Mouse (Mus musculus) hindbrain, embryonic 10.5 days (tissue): Measurements from ENCODE around the gene Ranbp1. TPM values are rescaled to one million over a fixed set of nuclear protein-coding genes. Genes with fewer than 3 reads are reported as not detected.

ENCODE experiments used
- DNase-seq: peaks from one replicate; pipeline ENCODE4 v3.0.0-alpha.2; 2017; ENCODE audit warnings: low spot score
- H3K27ac ChIP-seq: fragments of 300-500 bp; sonication (generic); 2 replicates; pipeline ENCODE4 v1.5.1; 2016; ENCODE audit warnings: mild to moderate bottlenecking, moderate library complexity
- H3K27me3 ChIP-seq: fragments of 300-500 bp; sonication (generic); 2 replicates; pipeline ENCODE4 v1.6.1; 2016; ENCODE audit warnings: mild to moderate bottlenecking; ENCODE audit not compliant: poor library complexity, insufficient read depth, severe bottlenecking
- H3K36me3 ChIP-seq: fragments of 300-500 bp; sonication (generic); 2 replicates; pipeline ENCODE4 v1.6.1; 2016; ENCODE audit warnings: mild to moderate bottlenecking, moderate library complexity
- H3K4me1 ChIP-seq: fragments of 300-500 bp; sonication (generic); replicated peaks from 2 replicates; pipeline ENCODE4 v1.6.1; 2016; ENCODE audit warnings: mild to moderate bottlenecking
- H3K4me3 ChIP-seq: fragments of 300-500 bp; sonication (generic); 2 replicates; pipeline ENCODE4 v1.5.1; 2016; ENCODE audit warnings: mild to moderate bottlenecking, moderate library complexity
- H3K9me3 ChIP-seq: fragments of 300-500 bp; sonication (generic); 2 replicates; pipeline ENCODE4 v1.6.1; 2016; ENCODE audit warnings: mild to moderate bottlenecking, moderate library complexity
- WGBS: fragments of 180-500 bp; shearing (Covaris S2); methylation state at CpG from one replicate; pipeline ENCODE4 v1.1.7; 2016; 5-methylcytosine and 5-hydroxymethylcytosine counted together
- polyA plus RNA-seq: library from polyadenylated mRNA; unstranded; fragments of >200 nt; fragmentation: Nextera tagmentation; extraction: Ambion mirVana; gene quantifications from 2 replicates; pipeline ENCODE4 v1.2.1, GENCODE M21; 2016

Ranbp1 gene
- polyA plus RNA-seq, 1 experiment from 2014 or later, result 1,091 TPM

GRCm38 (mm10) chr16:18230617-18231016 is 17.9 kb downstream of the Ranbp1 start:
- Histone ChIP-seq H3K36me3 (peaks cover 42% of the 10 kb centered on the region), H3K9me3 (no peaks in the 10 kb centered on the region), H3K4me1 (peaks cover 27% of the 10 kb centered on the region), H3K27me3 (no peaks in the 10 kb centered on the region), H3K27ac (no peak overlapping the region), H3K4me3 (no peak overlapping the region)
- DNase-seq, result no peak
- WGBS, result 92% methylated on average over 6 of the region's 6 CpGs

GRCm38 (mm10) chr16:18229622-18230021 is 18.9 kb downstream of the Ranbp1 start:
- Histone ChIP-seq H3K9me3 (no peaks in the 10 kb centered on the region), H3K36me3 (peaks cover 52% of the 10 kb centered on the region), H3K4me1 (peaks cover 24% of the 10 kb centered on the region), H3K27ac (no peak overlapping the region), H3K27me3 (no peaks in the 10 kb centered on the region), H3K4me3 (no peak overlapping the region)
- WGBS, result 89% methylated on average over 11 of the region's 11 CpGs
- DNase-seq, result no peak

- no peak overlapping the region for H3K4me3 ChIP-seq
- peaks cover 16% of the 10 kb centered on the region for H3K4me1 ChIP-seq
- H3K36me3 ChIP-seq, result peaks cover 60% of the 10 kb centered on the region
- WGBS, result 93% methylated on average over 4 of the region's 4 CpGs
- H3K9me3 ChIP-seq, result no peaks in the 10 kb centered on the region
- no peaks in the 10 kb centered on the region for H3K27me3 ChIP-seq
- no peak for DNase-seq
- H3K27ac ChIP-seq, result no peak overlapping the region
These were observed 19.7 kb downstream of the Ranbp1 start for GRCm38 (mm10) chr16:18228856-18229255.

- H3K27me3 ChIP-seq, result no peaks in the 10 kb centered on the region
- DNase-seq, result no peak
- H3K4me1 ChIP-seq, result peaks cover 7% of the 10 kb centered on the region; the same call in 1 of the 2 replicates
- peaks cover 65% of the 10 kb centered on the region for H3K36me3 ChIP-seq
- WGBS, result 95% methylated on average over 20 of the region's 20 CpGs
- H3K27ac ChIP-seq, result no peak overlapping the region
- no peaks in the 10 kb centered on the region for H3K9me3 ChIP-seq
- H3K4me3 ChIP-seq, result no peak overlapping the region
These were observed 20.6 kb downstream of the Ranbp1 start for GRCm38 (mm10) chr16:18227897-18228422.

GRCm38 (mm10) chr16:18227187-18227586 is 21.3 kb downstream of the Ranbp1 start:
- no peak for DNase-seq
- no peaks in the 10 kb centered on the region for H3K9me3 ChIP-seq
- peaks cover 7% of the 10 kb centered on the region; the same call in 1 of the 2 replicates for H3K4me1 ChIP-seq
- no peak overlapping the region for H3K4me3 ChIP-seq
- H3K27ac ChIP-seq, result no peak overlapping the region
- no peaks in the 10 kb centered on the region for H3K27me3 ChIP-seq
- WGBS, result 92% methylated on average over 13 of the region's 13 CpGs
- H3K36me3 ChIP-seq, result peaks cover 73% of the 10 kb centered on the region

- Histone ChIP-seq H3K36me3 (peaks cover 63% of the 10 kb centered on the region), H3K27me3 (no peaks in the 10 kb centered on the region), H3K9me3 (no peaks in the 10 kb centered on the region), H3K4me3 (no peak overlapping the region), H3K4me1 (peaks cover 35% of the 10 kb centered on the region), H3K27ac (no peak overlapping the region)
- WGBS, result 81% methylated on average over 11 of the region's 11 CpGs
- DNase-seq, result no peak
These were observed 26.3 kb downstream of the Ranbp1 start for GRCm38 (mm10) chr16:18222188-18222587.

GRCm38 (mm10) chr16:18221543-18221898 is 27.0 kb downstream of the Ranbp1 start:
- DNase-seq, result no peak
- H3K36me3 ChIP-seq, result peaks cover 57% of the 10 kb centered on the region
- WGBS, result 75% methylated on average over 11 of the region's 11 CpGs

GRCm38 (mm10) chr16:18220856-18221542 is 27.5 kb downstream of the Ranbp1 start:
- 0 out of 2 replicates have a peak overlapping the region, but pooled peaks have one; percentile 3 for H3K27ac ChIP-seq
- no peak for DNase-seq
- H3K9me3 ChIP-seq, result no peaks in the 10 kb centered on the region
- no peaks in the 10 kb centered on the region for H3K27me3 ChIP-seq
- no peak overlapping the region for H3K4me3 ChIP-seq
- peaks cover 52% of the 10 kb centered on the region for H3K36me3 ChIP-seq
- H3K4me1 ChIP-seq, result peaks cover 35% of the 10 kb centered on the region
- 90% methylated on average over 6 of the region's 6 CpGs for WGBS

More at GRCm38 (mm10) chr16:18221543-18221898, 27.0 kb downstream of the Ranbp1 start:
- H3K9me3 ChIP-seq, result no peaks in the 10 kb centered on the region
- peaks cover 35% of the 10 kb centered on the region for H3K4me1 ChIP-seq
- H3K4me3 ChIP-seq, result no peak overlapping the region
- H3K27ac ChIP-seq, result no peak overlapping the region
- H3K27me3 ChIP-seq, result no peaks in the 10 kb centered on the region

GRCm38 (mm10) chr16:18220001-18220400 is 28.5 kb downstream of the Ranbp1 start:
- no peak for DNase-seq
- H3K27ac ChIP-seq, result peak overlapping the region; percentile 31

GRCm38 (mm10) chr16:18218580-18218996 is 29.9 kb downstream of the Ranbp1 start:
- Histone ChIP-seq H3K27me3 (no peaks in the 10 kb centered on the region), H3K9me3 (no peaks in the 10 kb centered on the region), H3K27ac (peak overlapping the region; percentile 42), H3K4me1 (peaks cover 49% of the 10 kb centered on the region), H3K4me3 (no peak overlapping the region), H3K36me3 (peaks cover 27% of the 10 kb centered on the region)
- 75% methylated on average over 9 of the region's 9 CpGs for WGBS
- DNase-seq, result no peak

More at GRCm38 (mm10) chr16:18220001-18220400, 28.5 kb downstream of the Ranbp1 start:
- Histone ChIP-seq H3K4me1 (peaks cover 35% of the 10 kb centered on the region), H3K36me3 (peaks cover 42% of the 10 kb centered on the region), H3K27me3 (no peaks in the 10 kb centered on the region), H3K9me3 (no peaks in the 10 kb centered on the region), H3K4me3 (no peak overlapping the region)
- WGBS, result 66% methylated on average over 8 of the region's 8 CpGs

- no peak for DNase-seq
- H3K27ac ChIP-seq, result peak within 1 kb of the TSS; percentile 42; the same call in 1 of the 2 replicates
- H3K27me3 ChIP-seq, result no peaks in the 10 kb centered on the region
- H3K9me3 ChIP-seq, result no peaks in the 10 kb centered on the region
- WGBS, result 88% methylated on average over 4 of the region's 4 CpGs
- peaks cover 17% of the 10 kb centered on the region for H3K36me3 ChIP-seq
- H3K4me3 ChIP-seq, result no peak within 1 kb of the TSS
- peaks cover 59% of the 10 kb centered on the region for H3K4me1 ChIP-seq
These were observed 31.0 kb downstream of the Ranbp1 start, which contains the start of gene Ccdc188 for GRCm38 (mm10) chr16:18217579-18217978. Ccdc188 (plus strand) TSS chr16:18217879.

GRCm38 (mm10) chr16:18214858-18215257 is 33.7 kb downstream of the Ranbp1 start:
- 84% methylated on average over 7 of the region's 7 CpGs for WGBS
- Histone ChIP-seq H3K36me3 (no peaks in the 10 kb centered on the region), H3K9me3 (no peaks in the 10 kb centered on the region), H3K4me3 (peak overlapping the region; percentile 36), H3K27ac (peak overlapping the region; percentile 84), H3K4me1 (peaks cover 49% of the 10 kb centered on the region), H3K27me3 (peaks cover 6% of the 10 kb centered on the region)
- no peak for DNase-seq

GRCm38 (mm10) chr16:18213689-18214088 is 34.8 kb downstream of the Ranbp1 start:
- Histone ChIP-seq H3K4me1 (peaks cover 42% of the 10 kb centered on the region), H3K9me3 (no peaks in the 10 kb centered on the region), H3K4me3 (peak overlapping the region; percentile 36), H3K27ac (peak overlapping the region; percentile 84), H3K27me3 (peaks cover 8% of the 10 kb centered on the region), H3K36me3 (no peaks in the 10 kb centered on the region)
- peak; percentile 93 for DNase-seq
- 40% methylated on average over 6 of the region's 6 CpGs for WGBS
